Mouse (Mus musculus) A20 (cell line): ENCODE data around the gene Adra1d.

ENCODE experiments used
- DNase-seq: peaks from one replicate; pipeline ENCODE4 v3.0.0-alpha.2; 2011; ENCODE audit warnings: low read depth, low spot score

The Adra1d gene

GRCm38 (mm10) chr2:131561891-131562585, at the start of gene Adra1d:
Gene Adra1d, minus strand, starts transcription at chr2:131562283.
- DNase-seq = no peak

GRCm38 (mm10) chr2:131601881-131602280, 39.8 kb upstream of the Adra1d start:
- no peak for DNase-seq

- no peak for DNase-seq
Observed at GRCm38 (mm10) chr2:131594871-131595270, 32.8 kb upstream of the Adra1d start.

- no peak for DNase-seq
Observed at GRCm38 (mm10) chr2:131587521-131587920, 25.4 kb upstream of the Adra1d start.

- DNase-seq = no peak
Observed at GRCm38 (mm10) chr2:131581506-131581905, 19.4 kb upstream of the Adra1d start.

GRCm38 (mm10) chr2:131562586-131563122, 571 bp upstream of the Adra1d start:
- DNase-seq = no peak

- DNase-seq = no peak
Observed at GRCm38 (mm10) chr2:131561344-131561870, 676 bp downstream of the Adra1d start.

GRCm38 (mm10) chr2:131560205-131560919, 1.7 kb downstream of the Adra1d start:
- DNase-seq = no peak

GRCm38 (mm10) chr2:131557896-131558295, 4.2 kb downstream of the Adra1d start:
- no peak for DNase-seq

- DNase-seq = no peak
Observed at GRCm38 (mm10) chr2:131552736-131553400, 9.2 kb downstream of the Adra1d start.

- no peak for DNase-seq
Observed at GRCm38 (mm10) chr2:131551701-131552620, 10.1 kb downstream of the Adra1d start.

- no peak for DNase-seq
Observed at GRCm38 (mm10) chr2:131550906-131551305, 11.2 kb downstream of the Adra1d start.

- no peak for DNase-seq
Observed at GRCm38 (mm10) chr2:131550474-131550873, 11.6 kb downstream of the Adra1d start.

- no peak for DNase-seq
Observed at GRCm38 (mm10) chr2:131549090-131549489, 13.0 kb downstream of the Adra1d start.

GRCm38 (mm10) chr2:131548330-131548729, 13.8 kb downstream of the Adra1d start:
- no peak for DNase-seq

- no peak for DNase-seq
Observed at GRCm38 (mm10) chr2:131546745-131547408, 15.2 kb downstream of the Adra1d start.

- DNase-seq = no peak
Observed at GRCm38 (mm10) chr2:131546308-131546700, 15.8 kb downstream of the Adra1d start.

- DNase-seq = peak; percentile 61
Observed at GRCm38 (mm10) chr2:131545386-131546307, 16.4 kb downstream of the Adra1d start.

GRCm38 (mm10) chr2:131542531-131542930, 19.6 kb downstream of the Adra1d start:
- DNase-seq = peak; percentile 38
